Mouse (Mus musculus): Measurements from ENCODE around the gene Ccdc127. TPM values are rescaled to one million over a fixed set of nuclear protein-coding genes. Genes with fewer than 3 reads are reported as not detected.

Gene Ccdc127
- total and polyA plus RNA-seq, 2 experiments from 2014 or later: 15.6 to 41.0 TPM

- peak overlapping the region; percentile 73 for H3K4me2 ChIP-seq (ENCODE audit: low read depth, low read length)
- TF ChIP-seq CTCF (IDR thresholded peaks at IDR 0.05; ENCODE audit: low read depth): peak; percentile 30
- peak; percentile 11; the same call in 1 of the 2 replicates for ATAC-seq
- peak overlapping the region; percentile 52 for H3K4me3 ChIP-seq (ENCODE audit: low read length)
- H3K9ac ChIP-seq (replicated peaks; ENCODE audit: low read length): peak overlapping the region; percentile 49
- H3K27ac ChIP-seq: no peak overlapping the region
- no peaks in the 10 kb centered on the region for H3K36me3 ChIP-seq (ENCODE audit: insufficient read depth, low read length)
- no peaks in the 10 kb centered on the region for H3K9me3 ChIP-seq (ENCODE audit: low read length)
- no peaks in the 10 kb centered on the region for H3K27me3 ChIP-seq (ENCODE audit: insufficient read depth, low read length)
- no peak for DNase-seq (ENCODE audit: low spot score)
- no peaks in the 10 kb centered on the region for H3K4me1 ChIP-seq (ENCODE audit: insufficient read depth, low read length)
- 63% methylated on average over 6 of the region's 6 CpGs for WGBS
These were observed 39.6 kb downstream of the Ccdc127 start for GRCm38 (mm10) chr13:74389730-74390129.

GRCm38 (mm10) chr13:74390371-74390990, 40.4 kb downstream of the Ccdc127 start, which contains the start of gene Zfp72:
Gene Zfp72, minus strand, starts transcription at chr13:74390836.
- WGBS: 3% methylated on average over 14 of the region's 14 CpGs
- peak within 1 kb of the TSS; percentile 32; the same call in 1 of the 2 replicates for H3K27ac ChIP-seq
- H3K4me2 ChIP-seq (ENCODE audit: low read depth, low read length): peak within 1 kb of the TSS; percentile 73
- no peaks in the 10 kb centered on the region for H3K36me3 ChIP-seq (ENCODE audit: insufficient read depth, low read length)
- peak within 1 kb of the TSS; percentile 49 for H3K9ac ChIP-seq (replicated peaks; ENCODE audit: low read length)
- DNase-seq (ENCODE audit: low spot score) (peak; percentile 91), ATAC-seq (peak; percentile 96)
- H3K4me3 ChIP-seq (ENCODE audit: low read length): peak within 1 kb of the TSS; percentile 52
- no peaks in the 10 kb centered on the region for H3K4me1 ChIP-seq (ENCODE audit: insufficient read depth, low read length)
- H3K27me3 ChIP-seq (ENCODE audit: insufficient read depth, low read length): no peaks in the 10 kb centered on the region
- H3K9me3 ChIP-seq (ENCODE audit: low read length): no peaks in the 10 kb centered on the region
- TF ChIP-seq CTCF (IDR thresholded peaks at IDR 0.05; ENCODE audit: low read depth): no peak

- Histone ChIP-seq H3K36me3 (ENCODE audit: insufficient read depth, low read length) (no peaks in the 10 kb centered on the region), H3K27me3 (ENCODE audit: insufficient read depth, low read length) (no peaks in the 10 kb centered on the region), H3K9ac (replicated peaks; ENCODE audit: low read length) (no peak overlapping the region), H3K27ac (no peak overlapping the region), H3K9me3 (ENCODE audit: low read length) (no peaks in the 10 kb centered on the region), H3K4me2 (ENCODE audit: low read depth, low read length) (no peak overlapping the region), H3K4me3 (ENCODE audit: low read length) (no peak overlapping the region), H3K4me1 (ENCODE audit: insufficient read depth, low read length) (no peaks in the 10 kb centered on the region)
- 70% methylated on average over 2 of the region's 2 CpGs for WGBS
- no peak for DNase-seq (ENCODE audit: low spot score)
- 0 out of 2 replicates have a peak, but pooled peaks have one; percentile 21 for ATAC-seq
- no peak for TF ChIP-seq CTCF (IDR thresholded peaks at IDR 0.05; ENCODE audit: low read depth)
These were observed 41.0 kb downstream of the Ccdc127 start for GRCm38 (mm10) chr13:74391156-74391555.

- Histone ChIP-seq H3K9me3 (ENCODE audit: low read length) (no peaks in the 10 kb centered on the region), H3K27me3 (ENCODE audit: insufficient read depth, low read length) (no peaks in the 10 kb centered on the region), H3K36me3 (ENCODE audit: insufficient read depth, low read length) (no peaks in the 10 kb centered on the region), H3K9ac (replicated peaks; ENCODE audit: low read length) (no peak within 1 kb of the TSS), H3K4me1 (ENCODE audit: insufficient read depth, low read length) (no peaks in the 10 kb centered on the region), H3K4me2 (ENCODE audit: low read depth, low read length) (peak within 1 kb of the TSS; percentile 33), H3K4me3 (ENCODE audit: low read length) (0 out of 2 replicates have a peak within 1 kb of the TSS, but pooled peaks have one; percentile 7), H3K27ac (no peak within 1 kb of the TSS)
- ATAC-seq (no peak), DNase-seq (ENCODE audit: low spot score) (no peak)
- 13% methylated on average over 11 of the region's 11 CpGs for WGBS
- no peak for TF ChIP-seq CTCF (IDR thresholded peaks at IDR 0.05; ENCODE audit: low read depth)
These were observed 49.3 kb downstream of the Ccdc127 start, which contains the start of gene Ftl1-ps1 for GRCm38 (mm10) chr13:74399298-74399839. Gene Ftl1-ps1, plus strand, starts transcription at chr13:74399694.

MicroRNAs within 50 kb of the gene (microRNA counts, 519-probe panel; counts per million panel counts)
- microRNA mmu-miR-692: not detected

Small RNAs within 50 kb of the gene (microRNA-seq; reads per million reads assigned to microRNA genes)
- gene Mir692-3: 0 reads per million in 2 experiments

Other genes starting within 250 kb of the Ccdc127 start
- gene Slc9a3, start 228.9 kb upstream of the Ccdc127 start, total RNA-seq (2014; rRNA removed): 0.07 and 0.58 TPM in 2 replicates
- gene Slc9a3, start 228.9 kb upstream of the Ccdc127 start, polyA plus RNA-seq (2015; fragmentation: Nextera tagmentation; extraction: Ambion mirVana): 0.39 and 1.1 TPM in 2 replicates
- gene Exoc3, start 141.6 kb upstream of the Ccdc127 start, total RNA-seq (2014; rRNA removed): 79.5 and 110 TPM in 2 replicates
- gene Exoc3, start 141.6 kb upstream of the Ccdc127 start, polyA plus RNA-seq (2015; fragmentation: Nextera tagmentation; extraction: Ambion mirVana): 110 and 111 TPM in 2 replicates
- gene Ahrr, start 58.0 kb upstream of the Ccdc127 start, total RNA-seq (2014; rRNA removed): 0.99 and 3.3 TPM in 2 replicates
- 0.45 and 0.54 TPM in 2 replicates for gene Ahrr, start 58.0 kb upstream of the Ccdc127 start, polyA plus RNA-seq (2015; fragmentation: Nextera tagmentation; extraction: Ambion mirVana)
- gene Pdcd6, start 32.7 kb upstream of the Ccdc127 start, total RNA-seq (2014; rRNA removed): 96.1 and 129 TPM in 2 replicates
- 141 and 147 TPM in 2 replicates for gene Pdcd6, start 32.7 kb upstream of the Ccdc127 start, polyA plus RNA-seq (2015; fragmentation: Nextera tagmentation; extraction: Ambion mirVana)
- gene Sdha, start within 50 bp of the Ccdc127 start, total RNA-seq (2014; rRNA removed): 84.2 and 91.5 TPM in 2 replicates
- gene Sdha, start within 50 bp of the Ccdc127 start, polyA plus RNA-seq (2015; fragmentation: Nextera tagmentation; extraction: Ambion mirVana): 219 and 228 TPM in 2 replicates
- gene Lrrc14b, start 13.7 kb downstream of the Ccdc127 start, total RNA-seq (2014; rRNA removed): 0.10 and 0.18 TPM in 2 replicates
- not detected in 2 replicates for gene Lrrc14b, start 13.7 kb downstream of the Ccdc127 start, polyA plus RNA-seq (2015; fragmentation: Nextera tagmentation; extraction: Ambion mirVana)
- gene Zfp72, start 40.5 kb downstream of the Ccdc127 start, total RNA-seq (2014; rRNA removed): 2.1 and 4.6 TPM in 2 replicates
- gene Zfp72, start 40.5 kb downstream of the Ccdc127 start, polyA plus RNA-seq (2015; fragmentation: Nextera tagmentation; extraction: Ambion mirVana): 3.9 and 4.6 TPM in 2 replicates
- gene Ftl1-ps1, start 49.4 kb downstream of the Ccdc127 start, total RNA-seq (2014; rRNA removed): 54.3 and 73.1 TPM in 2 replicates
- 83.3 and 86.3 TPM in 2 replicates for gene Ftl1-ps1, start 49.4 kb downstream of the Ccdc127 start, polyA plus RNA-seq (2015; fragmentation: Nextera tagmentation; extraction: Ambion mirVana)
- 4.0 and 5.1 TPM in 2 replicates for gene Zfp825, start 143.7 kb downstream of the Ccdc127 start, total RNA-seq (2014; rRNA removed)
- 11.4 and 12.7 TPM in 2 replicates for gene Zfp825, start 143.7 kb downstream of the Ccdc127 start, polyA plus RNA-seq (2015; fragmentation: Nextera tagmentation; extraction: Ambion mirVana)

Data from hindbrain, postnatal 0 days (tissue).